Mouse (Mus musculus): Measurements from ENCODE around the gene Polk.

Gene Polk

GRCm38 (mm10) chr13:96527856-96528255 lies 14.5 kb downstream of the Polk start:
- DNase-seq = no peak

GRCm38 (mm10) chr13:96527022-96527421 lies 15.4 kb downstream of the Polk start:
- DNase-seq = no peak

GRCm38 (mm10) chr13:96521294-96521693 lies 21.1 kb downstream of the Polk start:
- DNase-seq = no peak

- no peak for DNase-seq
Observed at GRCm38 (mm10) chr13:96517335-96517734, 25.0 kb downstream of the Polk start.

- no peak for DNase-seq
Observed at GRCm38 (mm10) chr13:96516249-96516648, 26.1 kb downstream of the Polk start.

GRCm38 (mm10) chr13:96514154-96514942 lies 28.0 kb downstream of the Polk start:
- DNase-seq = no peak

GRCm38 (mm10) chr13:96511893-96512292 lies 30.5 kb downstream of the Polk start:
- DNase-seq = no peak

- no peak for DNase-seq
Observed at GRCm38 (mm10) chr13:96511262-96511661, 31.1 kb downstream of the Polk start.

GRCm38 (mm10) chr13:96510635-96511034 lies 31.7 kb downstream of the Polk start:
- DNase-seq = no peak

- DNase-seq = no peak
Observed at GRCm38 (mm10) chr13:96507541-96507940, 34.8 kb downstream of the Polk start.

- no peak for DNase-seq
Observed at GRCm38 (mm10) chr13:96506313-96506712, 36.1 kb downstream of the Polk start.

- DNase-seq = no peak
Observed at GRCm38 (mm10) chr13:96505661-96506060, 36.7 kb downstream of the Polk start.

GRCm38 (mm10) chr13:96499891-96500290 lies 42.5 kb downstream of the Polk start:
- DNase-seq = no peak

- no peak for DNase-seq
Observed at GRCm38 (mm10) chr13:96496630-96497029, 45.7 kb downstream of the Polk start.

GRCm38 (mm10) chr13:96490433-96490832 lies 51.9 kb downstream of the Polk start, which contains the start of gene Gm17622:
Gene Gm17622 (plus strand): TSS chr13:96490733.
- DNase-seq = no peak

GRCm38 (mm10) chr13:96487968-96488367 lies 54.4 kb downstream of the Polk start:
- no peak for DNase-seq

GRCm38 (mm10) chr13:96487230-96487629 lies 55.1 kb downstream of the Polk start:
- DNase-seq = no peak

- no peak for DNase-seq
Observed at GRCm38 (mm10) chr13:96478991-96479390, 63.4 kb downstream of the Polk start.

GRCm38 (mm10) chr13:96477226-96477625 lies 65.2 kb downstream of the Polk start:
- DNase-seq = no peak

GRCm38 (mm10) chr13:96470957-96471356 lies 71.4 kb downstream of the Polk start, which contains the start of gene Ankdd1b:
Gene Ankdd1b (minus strand): TSS chr13:96471198.
- DNase-seq = no peak

- DNase-seq = no peak
Observed at GRCm38 (mm10) chr13:96470556-96470955, 71.8 kb downstream of the Polk start.

GRCm38 (mm10) chr13:96468678-96469077 lies 73.7 kb downstream of the Polk start:
- no peak for DNase-seq

- no peak for DNase-seq
Observed at GRCm38 (mm10) chr13:96465315-96465714, 77.1 kb downstream of the Polk start.

- no peak for DNase-seq
Observed at GRCm38 (mm10) chr13:96462644-96463043, 79.7 kb downstream of the Polk start.

GRCm38 (mm10) chr13:96458606-96459005 lies 83.8 kb downstream of the Polk start:
- no peak for DNase-seq

Data from cerebellum, postnatal 36 days (tissue).